Mouse (Mus musculus): ENCODE measurements around the gene Tbc1d2.

The Tbc1d2 gene

GRCm38 (mm10) chr4:46555762-46556161, 94.2 kb downstream of the Tbc1d2 start:
- DNase-seq (ENCODE audit: low read depth, low spot score), result no peak

Measured in ZHBTc4 (cell line).